Mouse (Mus musculus) midbrain, postnatal 0 days (tissue): ENCODE measurements around the gene Lcn3. TPM values are rescaled to one million over a fixed set of nuclear protein-coding genes. Genes with fewer than 3 reads are reported as not detected.
"Not testable (repeated sequence)": the region's sequence is repeated elsewhere in the genome, so short reads cannot be mapped to it uniquely, and the experiment has no call there.

Experiments
- ATAC-seq: fragments of 200-750 bp; cut with Nextera tagmentation; 2 replicates; pipeline ENCODE4 v1.8.0; 2017; ENCODE audit warnings: moderate number of reproducible peaks, mild to moderate bottlenecking, moderate TSS enrichment, moderate library complexity; ENCODE audit not compliant: low FRiP score
- DNase-seq: peaks from one replicate; pipeline ENCODE4 v3.0.0-alpha.2; 2015; ENCODE audit warnings: low spot score
- H3K27ac ChIP-seq: fragments of 300-500 bp; sonication (generic); 2 replicates; pipeline ENCODE4 v1.5.1; 2014; ENCODE audit warnings: low read depth, mild to moderate bottlenecking, low read length, mixed read lengths
- H3K27me3 ChIP-seq: fragments of 300-500 bp; sonication (generic); 2 replicates; pipeline ENCODE4 v1.6.1; 2014; ENCODE audit warnings: low read length, control low read depth, mixed read lengths; ENCODE audit not compliant: insufficient read depth
- H3K36me3 ChIP-seq: fragments of 300-500 bp; sonication (generic); 2 replicates; pipeline ENCODE4 v1.6.1; 2014; ENCODE audit warnings: low read length, control low read depth, mixed read lengths; ENCODE audit not compliant: insufficient read depth
- H3K4me1 ChIP-seq: fragments of 300-500 bp; sonication (generic); 2 replicates; pipeline ENCODE4 v1.6.1; 2014; ENCODE audit warnings: mild to moderate bottlenecking, control low read depth, antibody characterized with exemption, low read length, mixed read lengths; ENCODE audit not compliant: insufficient read depth
- H3K4me2 ChIP-seq: fragments of 300-500 bp; sonication (generic); 2 replicates; pipeline ENCODE4 v1.6.1; 2014; ENCODE audit warnings: low read depth, mild to moderate bottlenecking, low read length, mixed read lengths; ENCODE audit not compliant: poor library complexity, severe bottlenecking
- H3K4me3 ChIP-seq: fragments of 300-500 bp; sonication (generic); 2 replicates; pipeline ENCODE4 v1.5.1; 2014; ENCODE audit warnings: low read depth, mild to moderate bottlenecking, low read length, moderate library complexity
- H3K9ac ChIP-seq: fragments of 300-500 bp; sonication (generic); replicated peaks from 2 replicates; pipeline ENCODE4 v1.6.1; 2014; ENCODE audit warnings: mild to moderate bottlenecking, low read length, moderate library complexity, mixed read lengths; ENCODE audit not compliant: poor library complexity, severe bottlenecking
- H3K9me3 ChIP-seq: fragments of 300-500 bp; sonication (generic); 2 replicates; pipeline ENCODE4 v1.6.1; 2016; ENCODE audit warnings: low read length, control low read depth
- CTCF ChIP-seq: IDR thresholded peaks from 2 replicates; pipeline ENCODE4 v1.5.1; 2016; ENCODE audit warnings: antibody characterized with exemption, mild to moderate bottlenecking
- WGBS: fragments of 180-500 bp; shearing (Covaris S2); extraction: QIAGEN DNeasy Blood & Tissue Kit; methylation state at CpG from one replicate; pipeline ENCODE4 v1.1.7; 2014; 5-methylcytosine and 5-hydroxymethylcytosine counted together
- polyA plus RNA-seq: library from polyadenylated mRNA; unstranded; fragments of >200 nt; fragmentation: Nextera tagmentation; extraction: Ambion mirVana; gene quantifications from 2 replicates; pipeline ENCODE4 v1.2.1, GENCODE M21; 2015
- total RNA-seq: library from RNA; depleted of rRNA; stranded (reverse); fragments of >200 nt; gene quantifications from 2 replicates; pipeline ENCODE4 v1.2.3, GENCODE M21; 2014; rRNA removed

The Lcn3 gene
- not detected in 2 replicates for total RNA-seq
- not detected in 2 replicates for polyA plus RNA-seq

- H3K27me3 ChIP-seq: no peaks in the 10 kb centered on the region; the same call in 1 of the 2 replicates
- no peaks in the 10 kb centered on the region for H3K36me3 ChIP-seq
- ATAC-seq (no peak), DNase-seq (no peak)
- no peaks in the 10 kb centered on the region for H3K9me3 ChIP-seq
- 50% methylated on average over 2 of the region's 2 CpGs for WGBS
- H3K9ac ChIP-seq: no peak within 1 kb of the TSS
- no peak for TF ChIP-seq CTCF
- no peak within 1 kb of the TSS for H3K4me2 ChIP-seq
- no peak within 1 kb of the TSS for H3K27ac ChIP-seq
- H3K4me1 ChIP-seq: no peaks in the 10 kb centered on the region
- no peak within 1 kb of the TSS for H3K4me3 ChIP-seq
Measured at GRCm38 (mm10) chr2:25765269-25765668, at the start of gene Lcn3. Gene Lcn3, plus strand, starts transcription at chr2:25765569.

- Histone ChIP-seq H3K4me1 (no peaks in the 10 kb centered on the region), H3K27me3 (no peaks in the 10 kb centered on the region), H3K4me3 (no peak overlapping the region), H3K27ac (no peak overlapping the region), H3K9ac (no peak overlapping the region), H3K4me2 (no peak overlapping the region), H3K9me3 (no peaks in the 10 kb centered on the region), H3K36me3 (no peaks in the 10 kb centered on the region)
- ATAC-seq: no peak
- DNase-seq: no peak
- TF ChIP-seq CTCF: no peak
Measured at GRCm38 (mm10) chr2:25717222-25717621, 48.1 kb upstream of the Lcn3 start.

- H3K36me3 ChIP-seq: no peaks in the 10 kb centered on the region
- H3K9me3 ChIP-seq: no peaks in the 10 kb centered on the region
- no peak for TF ChIP-seq CTCF
- H3K4me3 ChIP-seq: no peak overlapping the region
- no peak overlapping the region for H3K4me2 ChIP-seq
- no peaks in the 10 kb centered on the region for H3K4me1 ChIP-seq
- H3K27me3 ChIP-seq: no peaks in the 10 kb centered on the region
- DNase-seq (no peak), ATAC-seq (no peak)
- H3K9ac ChIP-seq: no peak overlapping the region
- 57% methylated on average over 2 of the region's 2 CpGs for WGBS
- no peak overlapping the region for H3K27ac ChIP-seq
Measured at GRCm38 (mm10) chr2:25733199-25733930, 32.0 kb upstream of the Lcn3 start.

- not testable (repeated sequence) for ATAC-seq, H3K4me2 ChIP-seq, H3K4me1 ChIP-seq, H3K9ac ChIP-seq, H3K36me3 ChIP-seq, DNase-seq, H3K9me3 ChIP-seq, H3K4me3 ChIP-seq, H3K27me3 ChIP-seq, H3K27ac ChIP-seq
- 81% methylated on average over 3 of the region's 3 CpGs for WGBS
Measured at GRCm38 (mm10) chr2:25736709-25737108, 28.7 kb upstream of the Lcn3 start, which contains the start of gene Obp2b. Gene Obp2b, plus strand, starts transcription at chr2:25737009.

- no peak for ATAC-seq
- no peaks in the 10 kb centered on the region for H3K36me3 ChIP-seq
- no peak overlapping the region for H3K4me2 ChIP-seq
- WGBS: 65% methylated on average over 1 of the region's 1 CpGs
- no peaks in the 10 kb centered on the region for H3K9me3 ChIP-seq
- no peak overlapping the region for H3K9ac ChIP-seq
- DNase-seq: no peak
- no peak overlapping the region for H3K27ac ChIP-seq
- H3K27me3 ChIP-seq: no peaks in the 10 kb centered on the region
- no peak overlapping the region for H3K4me3 ChIP-seq
- no peaks in the 10 kb centered on the region for H3K4me1 ChIP-seq
- TF ChIP-seq CTCF: no peak
Measured at GRCm38 (mm10) chr2:25741671-25742070, 23.7 kb upstream of the Lcn3 start.

DNA sequence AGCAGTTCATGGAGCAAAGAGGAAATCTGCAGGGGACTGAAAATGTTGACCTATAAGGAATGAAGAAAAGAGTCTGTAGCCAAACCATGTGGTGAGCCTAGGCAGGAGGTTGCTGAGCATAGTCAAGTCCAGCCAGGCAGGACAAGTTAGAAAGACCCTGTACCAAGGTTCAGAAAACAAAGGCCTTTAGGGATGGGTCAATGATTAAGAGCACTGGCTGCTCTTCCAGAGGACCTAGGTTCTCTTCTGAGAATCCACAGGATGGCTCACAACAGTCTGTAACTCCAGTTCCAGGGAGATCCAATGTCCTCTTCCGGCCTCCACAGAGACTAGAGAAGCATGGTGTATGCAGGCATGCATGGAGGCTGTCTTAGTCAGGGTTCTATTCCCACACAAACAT is 11.2 kb upstream of the Lcn3 start:
- no peak for TF ChIP-seq CTCF
- H3K4me1 ChIP-seq: no peaks in the 10 kb centered on the region
- no peak for ATAC-seq
- H3K27me3 ChIP-seq: no peaks in the 10 kb centered on the region
- H3K9ac ChIP-seq: no peak overlapping the region
- H3K4me2 ChIP-seq: no peak overlapping the region
- no peak overlapping the region for H3K27ac ChIP-seq
- DNase-seq: no peak
- no peak overlapping the region for H3K4me3 ChIP-seq
- no peaks in the 10 kb centered on the region for H3K36me3 ChIP-seq
- 96% methylated on average over 1 of the region's 1 CpGs for WGBS
- H3K9me3 ChIP-seq: no peaks in the 10 kb centered on the region
